Mouse (Mus musculus) brain, embryonic 18.5 days (tissue): ENCODE measurements around the gene Nagpa.
"Not testable (repeated sequence)": the region's sequence is repeated elsewhere in the genome, so short reads cannot be mapped to it uniquely, and the experiment has no call there.

ENCODE experiments used
- DNase-seq: peaks from one replicate; pipeline ENCODE4 v3.0.0-alpha.2; 2012; ENCODE audit warnings: low read depth, low spot score

The Nagpa gene

DNA sequence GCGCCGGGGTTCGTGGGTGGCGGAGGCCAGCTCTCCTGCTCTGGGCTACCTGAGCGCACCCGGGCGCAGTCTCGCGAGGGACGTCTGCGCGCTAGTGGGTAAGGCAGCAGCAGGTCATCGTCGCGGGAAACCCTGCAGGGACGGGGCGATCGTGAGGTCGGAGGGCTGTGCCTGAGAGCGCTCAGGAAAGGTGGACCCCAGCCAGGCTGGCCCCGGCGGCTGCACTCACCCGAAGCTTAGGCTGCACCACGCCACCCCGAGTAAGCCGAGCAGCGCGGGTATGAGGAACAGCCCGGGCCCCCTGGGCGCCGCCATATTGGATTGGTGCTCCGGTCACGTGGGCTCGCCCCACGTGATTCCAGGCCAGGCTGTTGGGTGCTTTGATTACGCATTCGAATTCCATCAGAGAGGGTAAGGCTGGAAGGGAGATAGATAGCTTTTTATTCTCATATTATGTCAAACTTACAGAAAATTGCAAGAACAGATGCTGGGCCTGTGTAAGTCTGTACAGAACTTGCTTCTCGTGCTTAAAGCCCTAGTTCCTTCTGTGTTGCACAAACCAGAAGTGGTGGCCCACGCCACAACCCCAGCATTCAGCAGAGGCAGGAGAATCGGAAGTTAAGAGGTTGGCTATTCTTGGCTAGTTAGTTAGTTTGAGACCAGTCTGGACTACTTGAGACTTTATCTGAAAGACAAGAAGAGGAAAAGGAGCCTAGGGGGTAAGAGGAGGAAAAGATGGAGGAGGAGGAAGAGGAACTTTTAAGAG, at the start of gene Nagpa:
Gene Nagpa, minus strand, starts transcription at position 345 of the 766 bp plus-strand sequence.
- peak; percentile 72 for DNase-seq

DNA sequence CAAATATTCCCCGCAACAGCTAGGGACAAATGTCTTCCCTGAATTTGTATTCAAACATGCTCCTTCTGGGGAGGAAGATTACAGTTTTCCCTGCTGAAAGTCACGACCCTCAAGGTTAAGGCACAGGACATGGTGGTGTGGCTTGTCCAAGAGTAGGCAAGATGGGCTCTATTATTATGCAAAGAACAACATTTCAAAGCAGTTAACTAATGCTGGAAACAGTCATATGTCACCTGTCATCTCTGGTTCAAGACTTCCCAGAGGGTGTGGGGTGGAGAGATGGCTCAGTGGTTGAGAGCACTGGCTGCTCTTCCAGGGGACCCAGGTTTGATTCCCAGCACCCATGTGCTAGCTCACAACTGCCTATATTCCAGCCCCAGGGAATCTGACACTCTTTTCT, 48.4 kb upstream of the Nagpa start:
- DNase-seq: no peak

DNA sequence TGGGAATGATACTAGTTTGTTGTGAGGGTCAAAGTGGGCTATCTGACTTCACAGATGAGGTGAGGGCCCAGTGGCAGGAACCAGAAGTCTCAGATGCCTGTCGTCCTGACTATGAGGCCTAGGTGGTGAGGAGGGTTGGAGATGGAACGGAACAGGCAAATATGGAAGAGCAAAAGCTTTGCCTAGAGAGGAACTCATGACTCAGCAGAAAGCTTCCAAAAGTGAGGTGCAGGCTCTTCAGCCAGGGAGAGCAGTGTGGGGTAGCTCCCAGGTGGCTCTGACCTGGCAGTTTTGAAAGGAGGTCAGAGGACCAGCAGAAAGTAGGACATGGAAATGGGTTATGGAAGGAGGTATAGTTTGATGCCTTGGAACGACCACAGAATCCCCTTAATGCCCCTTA, 47.1 kb upstream of the Nagpa start:
- no peak for DNase-seq

DNA sequence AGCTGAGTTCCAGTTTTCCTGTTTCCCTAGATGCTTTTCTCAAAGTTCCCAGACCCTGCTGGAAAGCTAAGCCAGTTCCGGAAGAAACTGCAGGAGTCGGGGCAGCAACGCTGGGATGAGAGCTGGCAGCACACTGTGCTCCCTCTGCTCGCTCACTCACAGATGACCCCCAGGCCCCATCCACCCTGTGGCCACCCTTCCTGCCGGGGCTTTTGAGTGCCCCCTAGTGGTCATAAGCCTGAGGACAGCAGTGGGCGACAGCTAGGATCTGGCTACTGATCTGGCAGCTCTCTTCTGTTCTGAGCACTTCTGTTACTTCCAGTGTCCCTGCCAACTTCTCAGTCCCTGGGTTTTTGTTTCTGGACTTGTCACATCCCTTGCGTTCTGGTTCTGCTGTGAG, 40.6 kb upstream of the Nagpa start:
- DNase-seq: no peak

DNA sequence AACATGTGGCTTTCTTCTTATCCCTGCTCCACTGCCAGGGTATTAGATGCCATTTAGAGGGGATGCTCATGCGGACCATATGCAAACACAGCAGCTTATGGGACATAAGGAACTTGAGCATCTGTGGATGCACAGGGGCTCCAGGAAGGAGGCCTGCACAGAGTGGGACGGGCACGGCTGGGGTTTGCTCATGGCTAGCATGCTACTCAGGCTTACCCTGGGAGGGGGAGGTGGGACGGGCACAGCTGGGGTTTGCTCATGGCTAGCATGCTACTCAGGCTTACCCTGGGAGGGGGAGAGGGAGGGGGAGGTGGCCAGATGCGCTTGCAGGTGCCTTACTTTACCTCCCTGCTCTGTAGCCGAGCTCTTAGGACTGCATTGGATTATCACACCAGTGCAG, 39.1 kb upstream of the Nagpa start:
- no peak for DNase-seq

DNA sequence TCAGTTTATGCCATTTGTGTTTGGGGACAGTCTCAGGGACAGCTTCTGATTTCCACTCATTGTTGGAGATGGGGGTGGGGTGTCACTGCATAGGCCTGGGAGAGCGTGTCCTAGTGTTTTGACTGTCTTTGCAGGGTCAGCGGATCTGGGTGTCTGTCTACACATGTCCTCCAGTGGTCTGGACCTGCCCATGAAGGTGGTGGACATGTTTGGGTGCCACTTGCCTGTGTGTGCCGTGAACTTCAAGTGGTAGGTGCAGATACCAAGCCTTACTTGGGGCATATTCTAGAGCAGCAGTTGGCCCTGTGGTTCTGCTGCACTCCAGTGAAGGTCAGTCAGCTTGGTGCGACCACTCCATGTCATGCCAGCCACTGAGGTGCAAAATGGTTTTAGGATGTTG, 38.5 kb upstream of the Nagpa start:
- no peak for DNase-seq

DNA sequence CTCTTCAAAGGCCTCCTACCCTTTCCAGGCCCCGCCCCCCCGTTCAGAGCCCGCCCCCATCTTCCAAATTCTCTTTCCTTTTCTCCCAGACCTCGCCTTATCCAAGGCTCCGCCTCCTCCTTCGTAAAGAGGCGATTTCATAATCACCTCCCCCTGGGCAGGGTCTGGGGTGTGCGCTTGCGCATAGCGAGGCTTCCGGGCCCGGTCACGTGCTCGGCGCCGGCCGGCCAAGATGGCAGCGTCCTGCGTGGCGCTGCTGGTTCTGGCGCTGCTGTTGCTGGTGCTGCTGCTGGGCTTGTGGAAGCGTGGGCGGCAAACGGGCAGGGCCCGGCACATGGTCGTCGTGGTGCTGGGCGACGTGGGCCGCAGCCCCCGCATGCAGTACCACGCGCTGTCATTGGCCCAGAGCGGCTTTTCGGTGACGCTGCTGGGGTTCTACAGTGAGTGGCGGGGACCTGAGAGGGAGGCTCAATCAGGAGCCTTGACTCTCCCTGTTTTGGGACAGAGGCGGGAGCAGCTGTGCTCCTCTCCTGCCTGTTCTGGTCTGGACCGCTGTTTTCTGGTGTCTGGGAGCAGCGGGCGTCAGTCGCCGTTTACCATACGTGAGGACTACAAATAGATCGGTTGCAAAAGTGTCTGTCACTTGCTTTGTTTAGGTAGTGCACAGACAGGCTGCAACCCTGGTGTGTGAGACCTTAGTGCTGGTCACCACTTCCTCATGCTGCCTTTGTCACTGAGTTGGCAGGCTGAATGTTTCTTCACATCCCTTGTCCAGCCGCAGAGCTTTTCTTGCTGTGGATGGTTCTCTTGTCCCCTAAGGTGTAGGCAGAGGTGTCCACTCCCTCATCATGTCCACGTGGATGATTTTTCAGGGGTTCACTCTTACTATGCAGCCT, 29.9 kb upstream of the Nagpa start, which contains the start of gene Alg1:
Gene Alg1, plus strand, starts transcription at position 204 of the 896 bp plus-strand sequence.
- DNase-seq: peak; percentile 82

DNA sequence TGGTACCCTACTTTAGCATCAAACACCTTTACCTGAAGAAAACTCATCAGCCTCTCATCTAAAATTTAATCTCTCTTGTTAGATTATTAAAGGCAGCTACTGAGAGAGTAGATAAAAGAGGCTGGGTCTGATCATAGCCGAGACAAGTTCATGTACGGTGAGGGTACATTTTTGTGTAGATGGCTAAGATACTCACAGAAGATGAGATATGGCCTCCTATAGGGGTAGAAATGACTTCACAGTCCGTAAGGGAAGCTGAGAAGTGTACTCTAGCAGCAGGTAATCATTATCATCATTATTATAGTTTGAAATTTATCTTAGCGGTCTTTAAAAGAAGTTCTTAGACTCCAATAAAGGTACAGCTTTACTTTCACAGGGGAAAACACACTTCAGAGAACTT, 29.2 kb upstream of the Nagpa start:
- no peak for DNase-seq

DNA sequence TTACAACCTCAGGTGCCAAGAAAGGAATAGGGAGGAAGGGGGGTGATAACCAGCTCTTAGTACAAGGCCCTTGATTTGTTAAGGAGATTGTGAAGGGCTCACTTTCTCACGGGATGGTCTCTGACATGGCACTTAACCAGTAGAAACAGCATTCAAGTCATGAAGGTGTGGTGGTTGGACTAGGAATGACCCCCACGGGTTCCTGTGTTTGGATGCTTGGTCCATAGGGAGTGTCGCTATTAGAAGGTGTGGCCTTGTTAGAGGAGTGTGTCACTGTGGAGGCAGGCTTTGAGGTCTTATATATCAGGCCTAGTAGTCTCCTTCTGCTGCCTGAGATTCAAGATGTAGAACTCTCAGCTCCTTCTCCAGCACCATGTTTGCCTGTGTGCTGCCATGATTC, 24.3 kb upstream of the Nagpa start:
- DNase-seq: not testable (repeated sequence)

DNA sequence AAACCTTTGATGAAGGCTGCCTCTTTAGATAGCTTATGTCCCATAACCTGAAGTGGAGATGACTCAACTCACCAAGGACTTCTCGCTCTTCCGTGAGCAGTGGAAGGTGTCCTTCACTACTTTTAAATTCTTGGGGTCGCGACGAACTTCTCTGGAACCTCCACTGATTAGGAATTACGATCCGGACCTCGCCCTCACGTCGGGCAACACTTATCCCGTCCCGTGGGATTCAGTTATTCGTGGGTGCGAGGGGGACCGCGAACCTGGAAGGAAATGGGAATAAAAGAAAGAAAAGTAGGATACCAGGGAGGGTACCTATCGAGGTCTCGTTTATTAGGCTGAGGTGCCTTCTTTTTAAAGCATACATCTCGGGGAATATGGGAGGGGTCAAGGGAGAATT, 23.7 kb upstream of the Nagpa start:
- DNase-seq: not testable (repeated sequence)

DNA sequence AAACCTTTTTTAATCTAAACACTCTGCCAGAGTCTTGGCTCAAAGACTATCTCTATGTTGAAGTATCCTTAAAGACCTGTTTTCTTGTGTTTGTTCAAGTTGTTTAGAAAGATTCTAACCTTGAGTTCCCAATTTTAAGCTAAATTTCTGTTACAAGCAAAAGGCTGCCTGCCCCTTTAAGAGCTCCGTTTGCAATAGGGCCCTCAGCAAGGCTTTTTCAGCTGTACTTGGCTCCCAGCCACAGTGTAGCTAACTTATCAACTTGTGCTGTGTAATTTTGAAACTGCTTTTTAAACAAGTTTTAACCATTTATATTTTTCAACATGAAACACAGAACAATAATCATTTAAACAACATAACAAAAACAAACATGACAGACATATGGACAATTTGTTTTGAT, 22.7 kb upstream of the Nagpa start:
- DNase-seq: not testable (repeated sequence)

DNA sequence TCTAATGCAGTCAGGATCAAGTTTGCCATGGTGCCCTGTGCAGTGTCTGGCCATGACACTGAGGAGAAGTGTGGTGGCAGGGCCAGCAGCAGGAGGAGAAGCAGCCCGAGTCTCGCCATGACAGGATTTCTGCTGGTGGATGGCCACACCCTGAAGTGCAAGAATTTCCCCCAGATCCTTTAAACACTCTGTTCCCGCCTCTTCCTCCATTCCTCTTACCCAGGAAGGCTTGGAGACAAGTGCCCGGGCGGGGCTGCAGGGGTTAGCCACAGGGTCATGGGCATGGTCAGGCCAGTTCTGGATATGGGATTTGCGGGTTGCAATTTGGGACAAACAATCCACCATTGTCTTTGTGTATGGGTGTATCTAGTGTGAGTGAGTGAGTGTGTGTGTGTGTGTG, 18.3 kb upstream of the Nagpa start, which contains the start of gene AU021092:
Gene AU021092, minus strand, starts transcription at position 160 of the 400 bp plus-strand sequence.
- no peak for DNase-seq

DNA sequence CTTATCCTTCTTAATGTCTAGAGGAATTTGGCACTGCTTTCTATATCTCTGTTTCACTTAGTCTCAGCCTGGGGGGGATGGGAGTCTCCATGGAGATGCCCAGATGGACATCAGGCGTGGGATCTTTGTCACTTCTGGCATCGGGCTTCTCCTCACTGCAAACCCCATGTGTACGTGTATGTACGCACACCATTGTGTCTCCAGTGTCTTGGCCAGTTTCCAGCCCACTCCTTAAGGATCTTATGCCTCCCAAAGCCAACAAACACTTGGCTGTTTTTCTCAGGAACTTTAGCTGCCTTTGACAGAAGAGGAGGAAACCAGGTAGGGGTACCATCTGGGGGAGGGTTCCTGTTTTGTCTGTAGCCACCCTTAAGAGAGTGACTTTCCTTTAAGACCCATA, 17.6 kb upstream of the Nagpa start:
- DNase-seq: no peak

DNA sequence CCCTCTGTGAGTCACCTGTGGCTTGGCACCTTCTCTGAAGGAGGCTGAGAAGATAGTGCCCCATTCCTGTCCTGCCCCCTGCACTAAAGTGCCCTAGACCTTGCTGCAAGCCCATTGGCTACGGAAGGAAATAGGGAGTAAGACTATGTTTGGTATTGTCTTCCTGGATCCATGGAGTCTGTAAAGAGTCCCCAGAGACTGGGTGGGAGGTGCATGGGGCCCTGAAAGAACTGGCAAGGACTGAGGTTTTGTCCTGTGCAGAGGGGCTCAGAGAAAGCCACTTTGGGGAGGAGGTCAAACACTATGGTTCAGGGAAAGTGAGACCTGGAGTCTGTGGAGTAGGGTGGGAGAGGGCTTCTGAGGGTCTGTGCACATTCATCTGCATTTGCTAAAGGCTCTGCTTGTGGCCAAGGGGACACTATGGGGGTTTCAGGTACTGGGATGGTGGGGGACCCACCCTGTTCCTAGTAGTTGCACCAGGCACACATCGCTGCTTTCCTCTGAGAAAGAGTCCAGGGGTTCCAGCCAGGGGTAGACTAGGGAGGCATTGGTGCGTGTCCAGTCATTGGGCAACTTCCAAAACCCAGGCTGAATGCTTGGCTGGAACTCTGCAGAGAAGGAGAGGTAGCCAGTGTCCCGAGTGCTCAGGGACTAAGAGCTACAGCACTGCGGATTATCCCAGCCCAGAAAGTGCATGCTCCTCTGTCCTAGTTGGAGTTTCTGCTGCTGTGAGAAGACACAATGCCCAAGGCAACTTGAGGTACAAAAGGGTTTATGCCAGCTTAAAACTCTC, 13.7 kb upstream of the Nagpa start:
- DNase-seq: no peak

DNA sequence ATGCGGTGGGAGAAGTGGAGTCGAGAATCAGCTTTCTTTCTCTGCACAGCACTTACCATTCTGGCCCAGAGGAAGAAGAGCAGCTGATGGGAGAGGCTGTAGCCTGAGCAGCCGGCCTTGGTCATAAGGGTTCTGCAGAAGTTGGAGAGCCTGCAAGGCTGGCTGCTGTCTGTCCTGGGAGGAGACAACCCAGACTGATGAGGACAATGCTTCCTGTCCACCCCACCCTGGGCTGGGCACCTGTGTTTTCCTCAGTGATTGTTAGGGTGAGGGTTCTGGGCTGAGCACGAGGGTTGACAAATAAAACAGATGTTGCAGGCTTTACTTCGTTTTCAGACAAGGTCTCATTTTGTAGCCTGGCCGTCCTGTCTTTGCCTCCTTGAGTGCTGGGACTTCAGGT, 12.9 kb upstream of the Nagpa start:
- no peak for DNase-seq

DNA sequence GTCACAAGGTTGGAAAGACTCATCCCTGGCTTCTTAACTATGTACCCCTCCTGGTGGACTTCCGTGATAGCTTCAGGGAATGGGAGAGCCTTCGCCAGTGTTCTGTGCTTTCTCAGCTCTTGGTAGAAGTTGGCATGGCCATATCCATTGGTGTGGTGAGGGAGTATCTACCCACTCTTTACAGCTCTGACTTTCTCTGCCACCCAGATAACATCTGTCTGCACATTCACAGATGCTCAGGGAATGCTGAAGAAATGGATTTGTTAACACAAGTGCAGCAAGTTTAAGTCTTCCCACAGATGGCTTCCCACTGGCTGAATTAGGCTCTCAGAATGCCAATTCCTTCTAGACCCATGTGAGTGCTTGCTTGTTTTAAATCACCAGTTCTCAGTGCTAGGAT, 10.3 kb upstream of the Nagpa start:
- DNase-seq: no peak

DNA sequence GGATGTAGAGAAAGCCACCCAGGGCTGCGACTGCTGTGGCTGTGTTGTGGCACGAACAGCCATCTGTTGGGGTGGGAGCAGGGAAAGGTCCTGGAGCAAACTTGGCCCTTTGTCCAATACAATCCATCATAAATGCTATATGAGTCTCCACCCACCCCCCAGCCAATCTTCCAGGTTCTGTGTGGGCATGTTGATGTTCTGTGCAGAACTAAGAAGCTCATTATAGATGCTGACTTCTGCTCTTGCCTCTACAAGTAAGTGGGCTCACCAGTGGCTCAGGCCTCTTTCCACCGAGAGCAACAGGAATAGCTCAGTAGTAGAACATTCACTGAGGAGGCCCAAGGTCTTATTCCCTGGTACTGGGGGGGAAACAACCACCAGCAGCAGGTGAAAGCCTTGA, 8.3 kb upstream of the Nagpa start:
- DNase-seq: no peak

DNA sequence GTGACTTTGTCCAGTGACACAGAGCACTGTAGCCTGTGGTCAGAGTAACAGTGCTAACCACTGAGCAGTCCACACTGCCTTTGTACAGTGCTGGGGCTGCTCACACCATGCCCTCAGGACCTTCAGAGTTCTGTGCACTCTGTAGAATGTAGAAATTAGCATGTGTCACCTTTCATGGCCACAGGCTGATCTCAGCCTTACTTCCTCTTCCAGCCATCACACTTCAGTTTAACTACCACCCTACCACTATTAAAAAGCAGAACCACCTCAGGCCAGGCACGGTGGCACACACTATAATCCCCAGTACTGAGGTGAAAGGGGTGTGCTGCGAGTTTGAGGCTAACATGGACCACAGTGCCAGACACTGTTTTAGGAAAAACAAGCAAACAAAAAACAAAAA, 6.6 kb upstream of the Nagpa start:
- no peak for DNase-seq

DNA sequence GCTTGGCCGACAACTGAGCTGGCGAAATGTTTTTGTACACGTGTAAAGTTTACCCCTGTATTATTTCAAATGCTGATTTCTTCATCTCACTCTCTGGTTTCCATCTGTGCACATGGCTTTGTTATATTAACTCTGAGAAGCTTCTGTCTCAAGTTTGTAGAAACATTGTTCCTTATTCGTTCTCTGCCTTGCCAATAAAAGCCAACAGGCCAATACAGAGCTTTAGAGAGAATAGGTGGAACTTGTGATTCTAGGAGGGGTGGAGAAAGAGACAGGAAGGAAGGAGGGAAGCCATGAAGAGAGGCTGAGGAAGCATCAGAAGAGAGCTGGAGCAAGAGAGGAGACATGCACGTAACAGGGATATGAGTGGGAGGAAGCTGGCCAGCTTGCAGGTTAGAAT, 2.2 kb upstream of the Nagpa start:
- DNase-seq: no peak

DNA sequence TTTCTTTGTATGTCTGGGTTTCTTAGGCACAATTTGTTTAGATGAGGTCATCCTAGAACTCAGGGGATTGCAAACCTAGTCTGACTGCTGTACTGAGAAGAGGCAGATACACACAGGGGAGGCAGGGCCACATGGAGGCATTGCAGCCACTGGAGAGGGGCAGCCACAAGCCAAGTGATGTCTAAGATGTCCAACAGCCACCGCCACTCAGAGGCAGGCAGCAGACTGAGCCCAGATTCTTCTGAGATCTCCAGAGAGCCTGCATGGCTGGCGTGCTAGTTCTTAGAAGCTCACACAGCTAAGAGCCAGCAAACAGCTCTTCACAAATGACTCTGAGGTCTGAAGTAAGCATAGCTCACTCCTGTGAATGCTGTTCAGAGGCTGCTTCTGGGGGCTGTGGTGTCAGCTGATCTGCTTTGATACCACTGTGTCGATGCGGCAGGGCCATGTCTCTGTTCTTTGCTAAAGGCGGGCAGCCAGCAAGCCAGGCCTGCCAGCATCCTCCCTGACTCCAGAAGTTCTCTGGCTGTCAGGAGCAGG, 1.7 kb upstream of the Nagpa start:
- no peak for DNase-seq

DNA sequence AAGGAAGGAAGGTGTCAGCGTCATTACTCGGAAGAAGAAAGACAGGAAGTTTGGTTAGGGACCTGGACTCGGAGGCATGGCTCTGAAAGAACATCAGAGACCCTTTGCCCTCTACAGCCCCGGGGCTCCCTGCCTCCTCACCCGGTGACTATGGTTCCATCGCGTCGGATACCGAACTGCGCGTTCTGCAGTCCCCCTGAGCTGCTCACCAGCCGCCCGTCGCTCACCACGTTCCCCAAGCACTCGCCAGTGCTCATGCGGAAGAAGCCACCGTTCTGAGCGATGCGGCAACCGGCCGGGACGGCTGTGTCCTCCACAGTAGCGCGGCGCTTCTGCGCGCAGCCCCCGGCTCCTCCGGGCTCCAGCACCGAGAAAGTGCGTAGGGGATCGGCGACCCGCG, 612 bp downstream of the Nagpa start:
- DNase-seq: no peak

DNA sequence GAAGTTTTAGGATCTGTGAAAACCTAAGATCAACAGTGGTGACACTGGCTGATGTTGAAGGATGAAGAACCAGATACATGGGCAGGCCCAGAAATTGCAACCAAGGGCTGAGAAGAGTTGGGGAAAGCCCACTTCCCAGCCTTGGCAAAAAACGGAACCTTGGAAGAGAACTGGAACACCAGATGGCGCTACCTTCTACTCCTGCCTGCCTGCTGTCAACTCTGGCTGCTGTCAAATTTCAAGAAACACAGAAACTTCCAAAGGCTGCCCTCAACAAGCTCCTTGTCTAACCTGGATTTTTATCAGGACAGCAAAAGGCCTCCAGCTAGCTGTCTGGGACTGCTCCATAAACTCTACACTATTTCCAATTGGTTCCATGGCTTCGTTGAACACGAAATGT, 1.1 kb downstream of the Nagpa start:
- DNase-seq: no peak
